Mouse (Mus musculus) heart, postnatal 10 days (tissue): ENCODE measurements around the gene Aloxe3. TPM values are rescaled to one million over a fixed set of nuclear protein-coding genes. Genes with fewer than 3 reads are reported as not detected.

Experiments
- DNase-seq, 2 experiments: peaks; one replicate each; pipeline ENCODE4 v3.0.0; 2021
- intact Hi-C: fragments of 180-260 bp; cut with DNase I; formaldehyde crosslinking; loops from one replicate; pipeline ENCODE4 v1.15.1; 2025
- total RNA-seq, 2 experiments: library from RNA; stranded (reverse); gene quantifications; 2 replicates each; pipeline ENCODE4 v1.2.3; 2021

Gene Aloxe3
- total RNA-seq, 2 experiments from 2014 or later = not detected

- DNase-seq = no peak
- intact Hi-C loops = no loop called here
Measured at GRCm38 (mm10) chr11:69153831-69154230, 28.1 kb downstream of the Aloxe3 start.

DNA sequence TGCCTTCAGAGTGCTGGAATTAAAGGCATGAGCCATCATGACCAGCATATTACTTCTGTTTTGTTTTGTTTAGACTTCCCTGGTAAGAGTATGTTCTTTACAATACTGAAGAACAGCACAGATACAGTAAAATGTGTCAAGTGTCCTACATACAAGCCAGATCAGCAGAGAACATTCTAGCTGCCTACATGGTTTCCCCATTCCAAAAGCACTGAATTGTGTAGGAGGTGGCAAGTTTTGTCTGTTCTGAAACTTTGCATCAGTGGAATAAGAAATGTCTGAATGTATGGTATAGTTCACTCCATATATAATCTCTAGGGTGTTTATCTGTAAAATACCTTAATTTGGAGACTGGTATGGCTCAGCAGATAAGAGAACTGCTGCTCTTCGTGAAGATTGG is 29.7 kb downstream of the Aloxe3 start:
- intact Hi-C loops = no loop called here
- DNase-seq = no peak

DNA sequence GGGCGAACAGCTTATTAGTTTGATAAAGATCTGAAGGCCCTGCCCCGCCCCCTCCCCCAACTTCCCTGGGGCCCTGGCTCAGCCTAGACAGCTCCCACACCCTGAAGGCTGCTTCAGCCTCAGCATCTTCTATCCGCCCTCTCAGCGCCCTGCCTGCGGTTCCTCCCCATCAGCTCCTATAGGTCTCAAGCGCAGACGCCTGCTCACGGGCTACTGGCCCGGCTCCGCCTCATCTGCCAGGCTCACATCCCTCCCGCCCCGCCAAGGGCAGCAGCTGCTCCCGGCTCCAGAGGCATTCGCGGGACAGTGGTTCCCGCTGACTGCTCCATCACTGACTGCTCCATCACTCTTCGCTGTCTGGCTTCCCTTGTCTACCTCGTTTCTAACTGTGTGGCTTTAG is 31.1 kb downstream of the Aloxe3 start, which contains the start of gene Alox12b:
Gene Alox12b (plus strand): TSS at position 190 of the 400 bp plus-strand sequence.
- DNase-seq = no peak
- intact Hi-C loops = no loop called here

DNA sequence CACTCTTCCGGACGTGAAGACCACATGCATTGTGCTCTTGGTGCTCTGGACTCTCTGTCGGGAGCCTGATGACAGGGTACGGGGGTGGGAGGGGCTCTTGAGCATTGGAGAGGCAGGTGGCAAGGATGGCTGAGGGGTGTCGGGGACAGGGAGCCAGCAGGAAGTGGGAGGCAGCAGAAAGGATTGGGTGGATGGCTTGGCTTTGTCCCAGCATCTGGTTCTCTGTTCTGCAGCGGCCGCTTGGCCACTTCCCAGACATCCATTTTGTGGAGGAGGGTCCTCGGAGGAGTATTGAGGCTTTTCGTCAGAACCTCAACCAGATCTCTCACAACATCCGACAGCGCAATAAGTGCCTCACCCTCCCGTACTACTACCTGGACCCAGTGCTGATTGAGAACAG is 43.6 kb downstream of the Aloxe3 start:
- no peak for DNase-seq
- intact Hi-C loops = no loop called here

DNA sequence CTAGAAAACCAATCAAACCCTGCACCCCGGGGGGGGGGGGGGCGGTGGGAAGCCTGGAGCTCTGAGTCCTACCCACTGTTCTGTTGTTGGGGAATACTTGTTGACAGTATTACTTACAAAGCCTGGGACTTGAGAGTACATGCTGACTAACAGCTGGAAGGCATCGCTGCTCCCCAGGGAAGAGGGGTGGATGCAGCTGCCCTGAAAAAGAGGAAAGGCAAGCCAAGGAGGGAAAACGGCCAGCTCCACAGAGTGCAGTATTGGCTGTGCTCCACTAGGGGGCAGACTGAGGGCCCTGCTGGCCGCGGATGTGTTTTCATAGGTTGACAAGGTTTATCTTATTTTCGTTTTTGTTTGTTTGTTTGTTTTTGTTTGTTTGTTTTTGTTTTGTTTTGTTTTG is 45.9 kb downstream of the Aloxe3 start:
- peak; percentile 90 for DNase-seq
- intact Hi-C loops = no loop called here

GRCm38 (mm10) chr11:69172606-69173005 is 46.9 kb downstream of the Aloxe3 start:
- intact Hi-C loops = no loop called here
- DNase-seq = no peak

GRCm38 (mm10) chr11:69174722-69175121 is 49.0 kb downstream of the Aloxe3 start:
- DNase-seq = no peak
- intact Hi-C loops = no loop called here

DNA sequence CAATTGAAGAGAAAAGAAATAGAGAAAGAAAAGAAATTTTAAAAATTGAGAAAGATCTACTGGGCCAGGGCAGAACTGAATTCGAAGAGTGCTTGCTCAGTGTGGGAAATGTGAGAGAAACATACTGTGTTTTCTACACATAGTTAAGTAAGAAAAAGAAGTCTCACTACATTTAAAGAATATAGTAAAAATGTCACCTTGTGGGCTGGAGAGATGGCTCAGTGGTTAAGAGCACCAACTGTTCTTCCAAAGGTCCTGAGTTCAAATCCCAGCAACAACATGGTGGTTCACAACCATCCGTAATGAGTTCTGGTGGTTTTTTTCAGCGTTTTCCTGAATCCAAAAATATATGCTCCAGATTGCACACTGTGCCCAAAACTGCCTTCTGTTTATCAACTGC is 52.8 kb downstream of the Aloxe3 start:
- DNase-seq = no peak
- intact Hi-C loops = no loop called here

GRCm38 (mm10) chr11:69179512-69179911 is 53.8 kb downstream of the Aloxe3 start:
- DNase-seq = no peak
- intact Hi-C loops = no loop called here

- intact Hi-C loops = no loop called here
- no peak for DNase-seq
Measured at GRCm38 (mm10) chr11:69180120-69180519, 54.4 kb downstream of the Aloxe3 start.

DNA sequence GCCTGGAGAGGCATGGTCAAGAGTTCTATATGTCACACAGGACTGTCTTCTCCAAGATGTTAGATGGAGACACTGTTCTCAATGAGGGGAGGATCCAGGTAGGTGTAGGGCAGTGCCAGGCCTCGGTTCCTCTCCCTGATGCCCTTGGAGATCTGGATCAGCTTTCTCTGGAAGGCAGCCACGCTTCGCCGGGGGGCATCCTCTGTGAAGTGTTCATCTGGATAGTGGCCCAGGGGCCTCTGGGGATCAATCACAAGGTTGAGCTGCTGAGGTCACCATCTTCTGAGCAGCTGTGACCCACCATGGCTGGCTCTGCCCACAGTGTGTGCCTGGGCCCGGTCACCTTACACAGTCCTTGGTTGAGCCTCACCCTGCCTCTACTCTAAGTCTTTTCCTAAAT is 59.3 kb downstream of the Aloxe3 start:
- intact Hi-C loops = loop anchor here (5.0 kb wide), 1 partner anchor 332 kb away; no protein-coding TSS in a partner anchor
- DNase-seq = no peak

DNA sequence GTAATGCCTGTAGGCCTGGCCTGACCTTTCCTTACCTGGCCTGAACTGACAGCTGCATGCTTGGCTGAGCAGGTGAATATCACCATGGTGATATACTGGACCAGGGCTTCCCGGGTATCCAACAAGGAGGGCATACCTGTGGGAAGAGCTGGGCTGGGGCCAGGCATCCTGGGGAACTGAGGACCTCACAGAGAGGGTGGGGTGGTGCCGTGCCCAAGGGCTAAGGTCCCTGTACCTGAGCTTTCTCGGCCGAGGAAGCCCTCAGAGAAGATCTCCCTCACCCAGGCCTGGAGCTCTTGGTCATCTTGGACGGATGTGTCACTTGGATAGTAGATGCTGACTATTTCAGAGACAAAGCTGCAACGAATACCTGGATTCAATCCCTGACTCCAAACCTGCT is 60.2 kb downstream of the Aloxe3 start:
- no peak for DNase-seq
- intact Hi-C loops = loop anchor here (5.0 kb wide), 1 partner anchor 331 kb away; no protein-coding TSS in a partner anchor

GRCm38 (mm10) chr11:69192840-69193239 is 67.1 kb downstream of the Aloxe3 start:
- peak; percentile 35 to 64 for DNase-seq
- intact Hi-C loops = loop anchor here (1.0 to 5.0 kb wide), 2 partner anchors 52 to 194 kb away; no protein-coding TSS in a partner anchor

DNA sequence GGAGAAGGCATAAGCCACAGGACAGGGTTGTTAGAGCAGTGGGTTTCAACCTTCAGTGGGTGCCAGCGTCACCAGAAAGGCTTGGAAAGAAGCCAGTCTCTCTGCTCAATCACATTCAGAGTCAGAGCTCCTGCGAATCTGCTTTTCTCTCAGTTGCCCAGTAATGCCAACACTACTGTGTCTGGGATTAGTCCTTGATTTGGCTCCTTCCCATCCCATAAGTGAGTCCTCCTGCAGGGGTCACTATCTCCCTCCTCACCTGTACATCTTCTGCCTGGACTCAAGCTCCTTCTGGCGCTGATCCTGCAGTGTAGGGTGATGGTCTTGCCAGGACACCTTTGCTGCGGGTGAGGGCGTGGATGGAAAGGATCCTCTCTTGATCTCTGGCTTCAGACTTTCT is 71.1 kb downstream of the Aloxe3 start:
- intact Hi-C loops = no loop called here
- peak in 1 of 2 experiments; percentile 22 for DNase-seq

GRCm38 (mm10) chr11:69197194-69197593 is 71.5 kb downstream of the Aloxe3 start:
- intact Hi-C loops = no loop called here
- no peak for DNase-seq

GRCm38 (mm10) chr11:69197743-69198142 is 72.0 kb downstream of the Aloxe3 start, which contains the start of gene Alox8:
Alox8 (minus strand) TSS chr11:69197843.
- DNase-seq = no peak
- intact Hi-C loops = no loop called here

Other genes with a start within 250 kb of the Aloxe3 start
- under 1 TPM; 0.10 to 0.17 TPM for gene Rnf222, start 237.3 kb upstream of the Aloxe3 start, total RNA-seq
- 100 to 1,000 TPM; 777 to 828 TPM for gene Rpl26, start 224.3 kb upstream of the Aloxe3 start, total RNA-seq
- not detected for gene Odf4, start 198.8 kb upstream of the Aloxe3 start, total RNA-seq
- 10 to 100 TPM; 43.2 to 49.6 TPM for gene Arhgef15, start 168.4 kb upstream of the Aloxe3 start, total RNA-seq
- 1 to 10 TPM; 3.4 to 4.3 TPM for gene Slc25a35, start 157.8 kb upstream of the Aloxe3 start, total RNA-seq
- gene Rangrf, start 150.7 kb upstream of the Aloxe3 start, total RNA-seq = 10 to 100 TPM; 40.1 to 46.8 TPM
- 1 to 10 TPM; 9.3 to 9.5 TPM for gene Pfas, start 117.4 kb upstream of the Aloxe3 start, total RNA-seq
- 10 to 100 TPM; 21.9 to 26.6 TPM for gene Ctc1, start 110.0 kb upstream of the Aloxe3 start, total RNA-seq
- 10 to 100 TPM; 11.6 to 15.4 TPM for gene Aurkb, start 80.2 kb upstream of the Aloxe3 start, total RNA-seq
- 10 to 100 TPM; 16.7 to 19.4 TPM for gene Borcs6, start 66.2 kb upstream of the Aloxe3 start, total RNA-seq
- 1 to 10 TPM; 5.8 to 7.8 TPM for gene Tmem107, start 55.1 kb upstream of the Aloxe3 start, total RNA-seq
- gene Vamp2, start 37.4 kb upstream of the Aloxe3 start, total RNA-seq = 10 to 100 TPM; 71.1 to 85.8 TPM
- gene Per1, start 30.7 kb upstream of the Aloxe3 start, total RNA-seq = 100 to 1,000 TPM in 1 of 2 experiments, 10 to 100 TPM in 1; 61.4 to 101 TPM
- gene Hes7, start 5.5 kb upstream of the Aloxe3 start, total RNA-seq = under 1 TPM; 0.17 to 0.34 TPM
- gene 9130213A22Rik, start 3.3 kb upstream of the Aloxe3 start, total RNA-seq = under 1 TPM; 0.42 to 0.60 TPM
- not detected for gene Alox12b, start 31.1 kb downstream of the Aloxe3 start, total RNA-seq
- gene Alox8, start 71.9 kb downstream of the Aloxe3 start, total RNA-seq = 1 to 10 TPM; 2.0 to 2.2 TPM
- under 1 TPM; 0.41 to 0.60 TPM for gene Gucy2e, start 111.1 kb downstream of the Aloxe3 start, total RNA-seq
- 1 to 10 TPM; 5.7 to 8.6 TPM for gene Cntrob, start 197.9 kb downstream of the Aloxe3 start, total RNA-seq
- 10 to 100 TPM; 71.8 to 73.7 TPM for gene Trappc1, start 198.1 kb downstream of the Aloxe3 start, total RNA-seq
- 1 to 10 TPM in 1 of 2 experiments, under 1 TPM in 1; 0.97 to 1.0 TPM for gene Kcnab3, start 200.4 kb downstream of the Aloxe3 start, total RNA-seq
- gene Rnf227, start 214.6 kb downstream of the Aloxe3 start, total RNA-seq = 1 to 10 TPM in 1 of 2 experiments, under 1 TPM in 1; 0.89 to 1.7 TPM
- 10 to 100 TPM; 62.0 to 66.7 TPM for gene Chd3, start 243.5 kb downstream of the Aloxe3 start, total RNA-seq